Mouse (Mus musculus) liver, embryonic 16.5 days (tissue): ENCODE data around the gene Gm14406. TPM values are rescaled to one million over a fixed set of nuclear protein-coding genes. Genes with fewer than 3 reads are reported as not detected.
"Not testable (repeated sequence)": the region's sequence is repeated elsewhere in the genome, so short reads cannot be mapped to it uniquely, and the experiment has no call there.

ENCODE experiments used
- ATAC-seq: fragments of 200-750 bp; cut with Nextera tagmentation; 2 replicates; pipeline ENCODE4 v1.8.0; 2017; ENCODE audit warnings: low read depth, mild to moderate bottlenecking, moderate number of reproducible peaks, moderate library complexity
- H3K27ac ChIP-seq: fragments of 300-500 bp; sonication (generic); 2 replicates; pipeline ENCODE4 v1.5.1; 2014; ENCODE audit warnings: mild to moderate bottlenecking, low read length
- H3K27me3 ChIP-seq: fragments of 300-500 bp; sonication (generic); 2 replicates; pipeline ENCODE4 v1.6.1; 2014; ENCODE audit warnings: low read depth, low read length, mixed read lengths; ENCODE audit not compliant: control insufficient read depth, insufficient read depth
- H3K36me3 ChIP-seq: fragments of 300-500 bp; sonication (generic); 2 replicates; pipeline ENCODE4 v1.6.1; 2014; ENCODE audit warnings: mild to moderate bottlenecking; ENCODE audit not compliant: control insufficient read depth, insufficient read depth
- H3K4me1 ChIP-seq: fragments of 300-500 bp; sonication (generic); 2 replicates; pipeline ENCODE4 v1.6.1; 2014; ENCODE audit warnings: low read depth, low read length, mixed read lengths; ENCODE audit not compliant: control insufficient read depth
- H3K4me2 ChIP-seq: fragments of 300-500 bp; sonication (generic); 2 replicates; pipeline ENCODE4 v1.6.1; 2014; ENCODE audit warnings: low read depth, low read length, mixed read lengths
- H3K4me3 ChIP-seq: fragments of 300-500 bp; sonication (generic); 2 replicates; pipeline ENCODE4 v1.5.1; 2014; ENCODE audit warnings: low read depth, mild to moderate bottlenecking, low read length
- H3K9ac ChIP-seq: fragments of 300-500 bp; sonication (generic); 2 replicates; pipeline ENCODE4 v1.6.1; 2014; ENCODE audit warnings: low read depth, low read length
- H3K9me3 ChIP-seq: fragments of 300-500 bp; sonication (generic); replicated peaks from 2 replicates; pipeline ENCODE4 v1.6.1; 2016; ENCODE audit warnings: low read length; ENCODE audit not compliant: control insufficient read depth
- WGBS: fragments of 180-500 bp; shearing (Covaris S2); extraction: QIAGEN DNeasy Blood & Tissue Kit; methylation state at CpG from one replicate; pipeline ENCODE4 v1.1.7; 2014; ENCODE audit not compliant: insufficient replicate concordance; 5-methylcytosine and 5-hydroxymethylcytosine counted together
- polyA plus RNA-seq: library from polyadenylated mRNA; unstranded; fragments of >200 nt; fragmentation: Nextera tagmentation; extraction: Ambion mirVana; gene quantifications from 2 replicates; pipeline ENCODE4 v1.2.1, GENCODE M21; 2015

Gene Gm14406
- polyA plus RNA-seq = not detected in 2 replicates

- not testable (repeated sequence) for H3K9me3 ChIP-seq, ATAC-seq, H3K9ac ChIP-seq, H3K4me1 ChIP-seq, H3K27me3 ChIP-seq, H3K4me3 ChIP-seq, H3K27ac ChIP-seq, H3K36me3 ChIP-seq, H3K4me2 ChIP-seq
- WGBS = 74% methylated on average over 2 of the region's 2 CpGs
These were observed at the start of gene Gm14406 for GRCm38 (mm10) chr2:177577998-177578397. Gene Gm14406 (minus strand): TSS chr2:177578210.

- H3K36me3 ChIP-seq, H3K4me1 ChIP-seq, H3K4me2 ChIP-seq, ATAC-seq, H3K4me3 ChIP-seq, H3K27me3 ChIP-seq, H3K27ac ChIP-seq, H3K9me3 ChIP-seq, H3K9ac ChIP-seq: not testable (repeated sequence)
- 76% methylated on average over 1 of the region's 2 CpGs for WGBS
These were observed 2.9 kb downstream of the Gm14406 start for GRCm38 (mm10) chr2:177575141-177575540.

GRCm38 (mm10) chr2:177559365-177559764 is 18.6 kb downstream of the Gm14406 start:
- not testable (repeated sequence) for H3K27ac ChIP-seq, H3K4me2 ChIP-seq, H3K27me3 ChIP-seq, ATAC-seq, H3K4me3 ChIP-seq, H3K4me1 ChIP-seq, H3K9me3 ChIP-seq, H3K36me3 ChIP-seq, H3K9ac ChIP-seq
- WGBS = 48% methylated on average over 4 of the region's 4 CpGs

- not testable (repeated sequence) for H3K4me3 ChIP-seq, H3K27ac ChIP-seq, H3K36me3 ChIP-seq, H3K27me3 ChIP-seq, H3K9me3 ChIP-seq, H3K4me1 ChIP-seq, H3K4me2 ChIP-seq, ATAC-seq, H3K9ac ChIP-seq
- WGBS = 25% methylated on average over 1 of the region's 1 CpGs
These were observed 22.7 kb downstream of the Gm14406 start for GRCm38 (mm10) chr2:177555261-177555660.

GRCm38 (mm10) chr2:177537717-177538116 is 40.3 kb downstream of the Gm14406 start:
- not testable (repeated sequence) for H3K4me3 ChIP-seq, H3K4me2 ChIP-seq, ATAC-seq, H3K9ac ChIP-seq, H3K27ac ChIP-seq, H3K9me3 ChIP-seq, H3K36me3 ChIP-seq, H3K27me3 ChIP-seq, H3K4me1 ChIP-seq
- 55% methylated on average over 5 of the region's 5 CpGs for WGBS

GRCm38 (mm10) chr2:177537141-177537540 is 40.9 kb downstream of the Gm14406 start:
- WGBS = 53% methylated on average over 2 of the region's 2 CpGs
- not testable (repeated sequence) for H3K4me2 ChIP-seq, H3K27me3 ChIP-seq, H3K9ac ChIP-seq, H3K9me3 ChIP-seq, H3K36me3 ChIP-seq, H3K4me1 ChIP-seq, H3K27ac ChIP-seq, ATAC-seq, H3K4me3 ChIP-seq

GRCm38 (mm10) chr2:177535876-177536275 is 42.1 kb downstream of the Gm14406 start:
- Histone ChIP-seq H3K4me2 (no peak overlapping the region), H3K27ac (no peak overlapping the region), H3K27me3 (no peaks in the 10 kb centered on the region), H3K36me3 (no peaks in the 10 kb centered on the region), H3K9ac (no peak overlapping the region), H3K9me3 (no peaks in the 10 kb centered on the region), H3K4me1 (no peaks in the 10 kb centered on the region), H3K4me3 (no peak overlapping the region)
- WGBS = 57% methylated on average over 9 of the region's 9 CpGs
- ATAC-seq = no peak

GRCm38 (mm10) chr2:177524171-177524570 is 53.8 kb downstream of the Gm14406 start:
- not testable (repeated sequence) for H3K27me3 ChIP-seq, ATAC-seq, H3K27ac ChIP-seq, H3K4me3 ChIP-seq, H3K9me3 ChIP-seq, H3K36me3 ChIP-seq, H3K9ac ChIP-seq, H3K4me1 ChIP-seq, H3K4me2 ChIP-seq
- WGBS = 75% methylated on average over 16 of the region's 16 CpGs

GRCm38 (mm10) chr2:177523674-177524073 is 54.3 kb downstream of the Gm14406 start:
- 75% methylated on average over 6 of the region's 6 CpGs for WGBS
- not testable (repeated sequence) for ATAC-seq, H3K27ac ChIP-seq, H3K4me2 ChIP-seq, H3K27me3 ChIP-seq, H3K4me3 ChIP-seq, H3K9ac ChIP-seq, H3K36me3 ChIP-seq, H3K9me3 ChIP-seq, H3K4me1 ChIP-seq

GRCm38 (mm10) chr2:177523061-177523460 is 54.9 kb downstream of the Gm14406 start:
- no peaks in the 10 kb centered on the region for H3K9me3 ChIP-seq
- no peak overlapping the region for H3K9ac ChIP-seq
- H3K36me3 ChIP-seq = no peaks in the 10 kb centered on the region
- no peaks in the 10 kb centered on the region for H3K27me3 ChIP-seq
- no peak for ATAC-seq
- H3K4me2 ChIP-seq = no peak overlapping the region
- WGBS = 74% methylated on average over 20 of the region's 20 CpGs
- no peaks in the 10 kb centered on the region for H3K4me1 ChIP-seq
- no peak overlapping the region for H3K27ac ChIP-seq
- H3K4me3 ChIP-seq = no peak overlapping the region
